Mouse (Mus musculus): ENCODE data around the gene Stxbp1. TPM values are rescaled to one million over a fixed set of nuclear protein-coding genes. Genes with fewer than 3 reads are reported as not detected.

Stxbp1 gene
- polyA plus RNA-seq, 1 experiment from 2014 or later, result 2.3 TPM

GRCm38 (mm10) chr2:32838147-32838884, 8.7 kb downstream of the Stxbp1 start:
- peaks cover 8% of the 10 kb centered on the region for H3K4me1 ChIP-seq (ENCODE audit: insufficient read depth)
- 63% methylated on average over 9 of the region's 9 CpGs for WGBS (ENCODE audit: insufficient replicate concordance)
- ATAC-seq (no peak), DNase-seq (no peak)
- H3K9me3 ChIP-seq (ENCODE audit: low read length), result no peaks in the 10 kb centered on the region
- TF ChIP-seq CTCF (IDR thresholded peaks at IDR 0.05; ENCODE audit: low read depth) (no peak), EP300 (IDR thresholded peaks at IDR 0.05; ENCODE audit: low read depth) (no peak)
- no peak overlapping the region for H3K27ac ChIP-seq (ENCODE audit: low read depth)
- H3K27me3 ChIP-seq (ENCODE audit: insufficient read depth, low read length), result no peaks in the 10 kb centered on the region
- no peak overlapping the region for H3K4me2 ChIP-seq (ENCODE audit: low read depth, low read length)
- H3K36me3 ChIP-seq (replicated peaks; ENCODE audit: insufficient read depth, low read length), result no peaks in the 10 kb centered on the region
- H3K4me3 ChIP-seq (ENCODE audit: low read depth, low read length), result no peak overlapping the region
- H3K9ac ChIP-seq (replicated peaks), result no peak overlapping the region

DNA sequence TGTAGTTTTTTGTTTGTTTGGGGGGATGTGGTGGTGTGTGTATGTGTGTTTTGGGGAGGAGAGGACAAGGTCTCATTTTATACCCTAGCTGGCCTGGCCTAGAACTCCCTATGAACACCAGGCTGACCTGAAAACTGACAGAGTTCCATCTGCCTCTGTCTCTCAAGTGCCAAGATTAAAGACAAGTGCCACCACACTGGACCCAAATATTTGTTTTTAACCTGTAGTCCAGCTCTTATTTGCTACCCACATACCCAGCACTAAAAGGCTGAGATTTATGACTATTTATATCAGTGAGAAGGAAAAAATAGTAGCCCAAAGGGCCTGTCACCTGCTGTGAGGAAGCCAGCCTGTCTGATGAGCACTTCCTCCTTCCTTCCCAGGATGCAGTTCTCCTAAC, 11.5 kb downstream of the Stxbp1 start:
- no peaks in the 10 kb centered on the region for H3K36me3 ChIP-seq (replicated peaks; ENCODE audit: insufficient read depth, low read length)
- H3K9me3 ChIP-seq (ENCODE audit: low read length), result no peaks in the 10 kb centered on the region
- no peak overlapping the region for H3K27ac ChIP-seq (ENCODE audit: low read depth)
- peaks cover 8% of the 10 kb centered on the region for H3K4me1 ChIP-seq (ENCODE audit: insufficient read depth)
- ATAC-seq, result no peak
- no peak overlapping the region for H3K9ac ChIP-seq (replicated peaks)
- no peak overlapping the region for H3K4me3 ChIP-seq (ENCODE audit: low read depth, low read length)
- H3K4me2 ChIP-seq (ENCODE audit: low read depth, low read length), result no peak overlapping the region
- H3K27me3 ChIP-seq (ENCODE audit: insufficient read depth, low read length), result no peaks in the 10 kb centered on the region
- DNase-seq, result no peak
- TF ChIP-seq EP300 (IDR thresholded peaks at IDR 0.05; ENCODE audit: low read depth) (no peak), CTCF (IDR thresholded peaks at IDR 0.05; ENCODE audit: low read depth) (no peak)

- H3K4me3 ChIP-seq (ENCODE audit: low read depth, low read length), result no peak overlapping the region
- DNase-seq (no peak), ATAC-seq (no peak)
- no peak overlapping the region for H3K9ac ChIP-seq (replicated peaks)
- TF ChIP-seq CTCF (IDR thresholded peaks at IDR 0.05; ENCODE audit: low read depth) (no peak), EP300 (IDR thresholded peaks at IDR 0.05; ENCODE audit: low read depth) (no peak)
- peaks cover 8% of the 10 kb centered on the region for H3K4me1 ChIP-seq (ENCODE audit: insufficient read depth)
- no peaks in the 10 kb centered on the region for H3K27me3 ChIP-seq (ENCODE audit: insufficient read depth, low read length)
- H3K27ac ChIP-seq (ENCODE audit: low read depth), result peak overlapping the region; percentile 55
- WGBS (ENCODE audit: insufficient replicate concordance), result 35% methylated on average over 7 of the region's 7 CpGs
- no peak overlapping the region; the same call in 1 of the 2 replicates for H3K4me2 ChIP-seq (ENCODE audit: low read depth, low read length)
- H3K9me3 ChIP-seq (ENCODE audit: low read length), result no peaks in the 10 kb centered on the region
- no peaks in the 10 kb centered on the region for H3K36me3 ChIP-seq (replicated peaks; ENCODE audit: insufficient read depth, low read length)
Observed at GRCm38 (mm10) chr2:32834496-32834895, 12.5 kb downstream of the Stxbp1 start.

GRCm38 (mm10) chr2:32828979-32829676, 17.9 kb downstream of the Stxbp1 start:
- no peaks in the 10 kb centered on the region for H3K9me3 ChIP-seq (ENCODE audit: low read length)
- no peak for DNase-seq
- H3K27ac ChIP-seq (ENCODE audit: low read depth), result no peak overlapping the region
- no peaks in the 10 kb centered on the region for H3K36me3 ChIP-seq (replicated peaks; ENCODE audit: insufficient read depth, low read length)
- H3K4me3 ChIP-seq (ENCODE audit: low read depth, low read length), result no peak overlapping the region
- ATAC-seq, result no peak
- H3K4me2 ChIP-seq (ENCODE audit: low read depth, low read length), result no peak overlapping the region
- no peaks in the 10 kb centered on the region for H3K27me3 ChIP-seq (ENCODE audit: insufficient read depth, low read length)
- H3K4me1 ChIP-seq (ENCODE audit: insufficient read depth), result no peaks in the 10 kb centered on the region; the same call in 1 of the 2 replicates
- WGBS (ENCODE audit: insufficient replicate concordance), result 54% methylated on average over 11 of the region's 11 CpGs
- TF ChIP-seq EP300 (IDR thresholded peaks at IDR 0.05; ENCODE audit: low read depth) (no peak), CTCF (IDR thresholded peaks at IDR 0.05; ENCODE audit: low read depth) (no peak)
- H3K9ac ChIP-seq (replicated peaks), result no peak overlapping the region

- Histone ChIP-seq H3K36me3 (replicated peaks; ENCODE audit: insufficient read depth, low read length) (no peaks in the 10 kb centered on the region), H3K4me3 (ENCODE audit: low read depth, low read length) (no peak overlapping the region), H3K27me3 (ENCODE audit: insufficient read depth, low read length) (no peaks in the 10 kb centered on the region), H3K9me3 (ENCODE audit: low read length) (no peaks in the 10 kb centered on the region), H3K9ac (replicated peaks) (no peak overlapping the region), H3K27ac (ENCODE audit: low read depth) (no peak overlapping the region), H3K4me1 (ENCODE audit: insufficient read depth) (peaks cover 2% of the 10 kb centered on the region; the same call in 1 of the 2 replicates), H3K4me2 (ENCODE audit: low read depth, low read length) (no peak overlapping the region)
- 74% methylated on average over 6 of the region's 6 CpGs for WGBS (ENCODE audit: insufficient replicate concordance)
- ATAC-seq (no peak), DNase-seq (no peak)
- TF ChIP-seq CTCF (IDR thresholded peaks at IDR 0.05; ENCODE audit: low read depth) (no peak), EP300 (IDR thresholded peaks at IDR 0.05; ENCODE audit: low read depth) (no peak)
Observed at GRCm38 (mm10) chr2:32825796-32826195, 21.2 kb downstream of the Stxbp1 start.

DNA sequence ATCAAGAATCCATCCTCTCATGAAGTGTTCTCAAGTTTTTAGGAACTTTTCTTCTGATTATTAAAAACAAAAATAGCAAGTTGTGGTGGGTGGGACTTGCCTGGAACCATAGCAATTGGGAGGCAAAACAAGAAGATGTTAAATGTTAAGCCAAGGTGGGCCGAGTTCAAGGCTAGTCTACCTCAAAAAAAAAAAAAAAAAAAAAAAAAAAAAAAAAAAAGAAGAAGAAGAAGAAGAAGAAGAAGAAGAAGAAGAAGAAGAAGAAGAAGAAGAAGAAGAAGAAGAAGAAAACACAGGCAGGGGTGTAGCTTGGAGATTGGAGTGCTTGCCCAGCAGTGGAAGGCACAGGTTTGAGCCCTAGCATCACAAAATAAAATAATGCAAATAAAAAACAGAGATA, 22.3 kb downstream of the Stxbp1 start:
- ATAC-seq (no peak), DNase-seq (no peak)
- Histone ChIP-seq H3K9me3 (ENCODE audit: low read length) (no peaks in the 10 kb centered on the region), H3K9ac (replicated peaks) (no peak overlapping the region), H3K27me3 (ENCODE audit: insufficient read depth, low read length) (no peaks in the 10 kb centered on the region), H3K4me1 (ENCODE audit: insufficient read depth) (peaks cover 2% of the 10 kb centered on the region; the same call in 1 of the 2 replicates), H3K36me3 (replicated peaks; ENCODE audit: insufficient read depth, low read length) (no peaks in the 10 kb centered on the region), H3K27ac (ENCODE audit: low read depth) (peak overlapping the region; percentile 71), H3K4me2 (ENCODE audit: low read depth, low read length) (no peak overlapping the region), H3K4me3 (ENCODE audit: low read depth, low read length) (no peak overlapping the region)
- 64% methylated on average over 1 of the region's 1 CpGs for WGBS (ENCODE audit: insufficient replicate concordance)
- no peak for TF ChIP-seq CTCF (IDR thresholded peaks at IDR 0.05; ENCODE audit: low read depth)
- no peak for TF ChIP-seq EP300 (IDR thresholded peaks at IDR 0.05; ENCODE audit: low read depth)

All from liver, postnatal 0 days (tissue).